Mouse (Mus musculus) heart, adult 2 months (tissue): ENCODE measurements around the gene Hmgxb4.

Experiments
- CTCF ChIP-seq: fragments of 200-600 bp; IDR thresholded peaks from 2 replicates; pipeline ENCODE4 v1.8.1; 2022; ENCODE audit warnings: antibody characterized with exemption, mild to moderate bottlenecking, moderate library complexity
- EP300 ChIP-seq: fragments of 200-500 bp; IDR thresholded peaks from 2 replicates; pipeline ENCODE4 v1.6.1; 2011; ENCODE audit warnings: low read depth, low read length, control low read depth; ENCODE audit not compliant: insufficient read depth
- POLR2A ChIP-seq: fragments of 200-500 bp; IDR thresholded peaks from 2 replicates; pipeline ENCODE4 v1.6.1; 2011; ENCODE audit warnings: mild to moderate bottlenecking, low read depth, low read length, control low read depth; ENCODE audit not compliant: insufficient read depth

DNA sequence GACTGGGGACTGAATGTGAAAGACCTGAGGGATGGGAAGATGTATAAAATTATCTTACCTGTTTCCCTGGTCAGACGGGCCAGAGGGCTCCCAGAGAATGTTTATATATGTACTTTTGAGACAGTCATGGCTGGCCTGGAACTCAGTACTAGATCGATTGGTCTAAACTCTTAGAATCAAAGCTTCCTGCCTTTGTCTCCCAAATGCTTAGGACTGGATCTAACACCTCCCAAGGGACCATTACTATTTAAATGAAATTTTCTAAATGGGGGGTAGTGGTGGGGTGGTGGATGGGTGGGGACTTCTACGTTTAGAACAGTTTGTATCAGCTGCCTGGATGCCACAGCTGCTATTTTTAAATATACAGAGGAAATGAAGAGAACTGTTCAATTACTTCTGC, 20.8 kb downstream of the Hmgxb4 start:
- TF ChIP-seq CTCF (no peak), POLR2A (no peak), EP300 (no peak)
